Mouse (Mus musculus) T-helper 1 cell (primary cell): ENCODE data around the gene Cage1.

Experiments used
- in situ Hi-C: fragments of 300-600 bp; cut with MboI, MseI; formaldehyde crosslinking; loops from one replicate; pipeline ENCODE4 v1.15.1; 2025; ENCODE audit warnings: high pct_unique_total_duplicates

Cage1 gene

DNA sequence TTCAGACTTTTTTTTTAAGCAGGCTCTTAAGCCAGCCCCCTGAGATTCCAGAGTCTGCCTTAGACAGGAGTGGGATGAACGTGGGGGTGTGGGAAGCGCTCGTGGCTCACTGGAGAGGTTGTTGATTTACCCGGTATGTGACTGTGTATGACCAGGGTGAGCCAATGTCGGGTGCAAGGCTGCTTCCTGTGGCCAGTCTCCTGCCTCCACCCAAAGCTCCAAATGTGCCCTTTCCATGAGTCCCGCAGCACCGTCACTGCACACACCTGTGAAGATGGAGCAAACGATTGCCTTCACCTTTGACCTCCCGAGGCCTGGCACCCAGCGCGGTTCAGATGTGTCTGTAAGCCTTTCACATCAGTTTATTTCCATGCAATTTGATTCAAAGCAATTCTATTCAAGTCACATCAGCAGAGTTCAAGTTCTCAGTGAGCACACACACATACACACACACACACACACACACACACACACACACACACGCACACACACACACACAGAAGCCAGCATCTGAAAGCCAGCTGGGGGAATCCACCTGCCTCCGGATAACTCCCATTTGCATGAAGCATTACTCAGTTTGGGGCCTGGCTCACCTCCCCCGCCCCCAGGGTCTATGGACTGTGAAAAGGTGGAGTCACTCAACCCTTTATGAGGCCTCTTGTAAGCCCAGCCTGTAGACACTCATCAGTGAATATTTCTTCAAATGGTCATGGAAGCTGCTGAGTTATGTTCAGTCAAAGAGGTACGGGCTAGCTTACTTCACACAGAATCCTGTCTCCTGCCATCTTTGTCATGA is 70.4 kb downstream of the Cage1 start:
- in situ Hi-C loops, result no loop called here

GRCm38 (mm10) chr13:37965126-37965914 is 71.5 kb downstream of the Cage1 start:
- in situ Hi-C loops, result no loop called here

DNA sequence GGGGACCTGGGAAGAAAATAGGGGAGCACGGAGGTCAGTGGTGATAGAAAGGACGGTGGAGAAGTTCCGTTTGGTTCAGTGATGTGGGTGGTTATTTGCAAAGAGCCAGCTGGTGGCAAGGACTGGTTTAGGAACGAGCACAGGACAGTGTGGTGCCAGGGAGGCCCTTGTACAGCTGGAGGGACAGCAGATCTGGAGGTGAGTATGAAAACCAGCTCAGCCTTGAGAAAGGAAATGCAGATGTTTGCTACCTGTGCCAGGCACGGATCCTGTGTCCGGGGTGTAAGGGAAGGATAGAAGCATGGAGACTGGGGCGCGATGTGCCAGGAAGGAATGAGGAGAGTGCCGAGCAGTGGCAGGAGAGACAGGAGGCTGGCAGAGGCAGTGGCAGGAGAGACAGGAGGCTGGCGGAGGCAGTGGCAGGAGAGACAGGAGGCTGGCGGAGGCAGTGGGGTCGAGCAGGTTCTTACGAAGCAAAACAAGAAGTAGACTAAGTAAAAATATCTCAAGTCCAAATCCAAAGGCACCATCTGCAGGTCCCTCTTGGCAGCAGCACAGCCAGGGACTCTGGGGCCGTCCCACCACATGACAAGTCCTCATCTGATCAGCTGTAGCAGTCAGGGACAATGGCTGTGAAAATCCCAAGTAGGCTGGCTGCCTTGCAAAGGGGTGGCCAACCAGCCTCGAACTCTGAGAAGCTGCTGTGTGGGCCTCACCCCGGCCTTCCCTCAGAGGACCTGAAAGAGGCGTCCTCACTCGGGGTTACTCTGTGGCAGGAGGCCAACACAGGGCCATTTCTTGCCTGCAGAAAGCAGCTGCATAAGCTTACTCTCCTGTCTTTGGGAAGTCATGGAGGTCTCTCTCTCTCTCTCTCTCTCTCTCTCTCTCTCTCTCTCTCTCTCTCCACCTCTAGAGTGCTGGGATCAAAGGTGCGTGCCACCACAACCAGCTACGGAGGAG is 72.5 kb downstream of the Cage1 start:
- in situ Hi-C loops, result loop anchor here (5.0 kb wide), 1 partner anchor 512 kb away; no protein-coding TSS in a partner anchor

DNA sequence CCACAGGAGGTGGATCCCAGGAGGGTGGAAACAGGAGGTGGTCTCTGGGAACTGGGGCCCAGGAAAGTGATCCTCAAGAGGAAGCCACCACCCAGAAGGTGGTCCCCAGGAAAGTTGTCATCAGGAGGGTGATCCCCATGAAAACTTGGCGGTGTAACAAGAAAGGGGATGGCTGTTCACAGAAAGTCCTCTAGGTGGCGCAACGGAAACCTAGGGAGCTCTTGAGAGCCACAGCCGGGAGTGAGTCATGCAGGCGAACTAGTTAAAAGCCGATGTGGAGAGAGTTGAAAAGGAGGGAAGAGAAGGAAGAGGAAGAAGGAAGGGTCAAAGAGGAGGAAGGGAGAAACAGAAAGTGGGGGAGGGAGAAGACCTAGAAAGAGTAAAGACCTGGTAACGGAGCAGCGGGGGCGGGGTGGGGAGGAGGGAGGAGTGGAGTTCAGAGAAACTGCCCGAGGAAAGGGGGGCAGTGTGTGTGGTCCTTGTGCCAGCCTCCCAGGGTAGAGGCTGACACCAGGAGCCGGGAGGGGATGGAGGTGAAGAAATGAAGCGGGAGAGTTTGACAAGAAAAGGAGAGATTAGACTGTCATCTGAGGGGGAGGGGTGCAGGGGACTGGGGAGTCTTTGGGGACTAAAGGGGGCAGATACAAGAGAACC is 73.4 kb downstream of the Cage1 start:
- in situ Hi-C loops, result loop anchor here (5.0 kb wide), 1 partner anchor 511 kb away; no protein-coding TSS in a partner anchor

DNA sequence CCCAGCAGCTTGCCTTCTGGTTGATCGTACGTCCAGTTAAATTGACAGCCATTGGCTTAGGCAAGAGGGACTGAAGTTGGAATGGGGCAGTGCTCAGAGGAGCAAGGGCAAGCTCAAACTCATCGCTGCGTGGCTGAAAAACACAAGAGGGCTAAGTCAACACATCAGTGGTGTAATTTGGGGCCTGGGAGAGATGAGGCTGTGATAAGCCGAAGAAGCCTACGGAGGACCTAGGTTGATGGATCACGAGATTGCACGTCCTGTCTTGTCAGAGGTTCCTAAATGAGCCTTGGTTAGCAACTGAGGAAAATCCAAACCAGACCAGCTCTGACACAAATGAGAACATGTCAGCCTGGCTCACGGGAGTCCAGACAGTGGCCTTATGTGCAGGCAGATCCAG is 74.3 kb downstream of the Cage1 start:
- in situ Hi-C loops, result loop anchor here (5.0 kb wide), 1 partner anchor 510 kb away; no protein-coding TSS in a partner anchor

- in situ Hi-C loops, result loop anchor here (5.0 to 10.0 kb wide), 2 partner anchors 425 to 508 kb away; no protein-coding TSS in a partner anchor
Measured at GRCm38 (mm10) chr13:37959936-37960335, 76.9 kb downstream of the Cage1 start.

GRCm38 (mm10) chr13:37959239-37959907 is 77.5 kb downstream of the Cage1 start:
- in situ Hi-C loops, result loop anchor here (10.0 kb wide), 1 partner anchor 425 kb away; no protein-coding TSS in a partner anchor

GRCm38 (mm10) chr13:37958498-37959238 is 78.2 kb downstream of the Cage1 start:
- in situ Hi-C loops, result loop anchor here (10.0 kb wide), 1 partner anchor 424 kb away; no protein-coding TSS in a partner anchor
